Mouse (Mus musculus) forebrain, embryonic 10.5 days (tissue): ENCODE results near the gene Card9. TPM values are rescaled to one million over a fixed set of nuclear protein-coding genes. Genes with fewer than 3 reads are reported as not detected.
"Not testable (repeated sequence)": the region's sequence is repeated elsewhere in the genome, so short reads cannot be mapped to it uniquely, and the experiment has no call there.

Experiments
- DNase-seq: peaks from one replicate; pipeline ENCODE4 v3.0.0-alpha.2; 2017; ENCODE audit warnings: low spot score; ENCODE audit errors: extremely low spot score
- H3K27ac ChIP-seq: fragments of 300-500 bp; sonication (generic); 2 replicates; pipeline ENCODE4 v1.5.1; 2016; ENCODE audit warnings: mild to moderate bottlenecking
- H3K27me3 ChIP-seq: fragments of 300-500 bp; sonication (generic); 2 replicates; pipeline ENCODE4 v1.6.1; 2016; ENCODE audit warnings: mild to moderate bottlenecking; ENCODE audit not compliant: poor library complexity, severe bottlenecking
- H3K36me3 ChIP-seq: fragments of 300-500 bp; sonication (generic); replicated peaks from 2 replicates; pipeline ENCODE4 v1.6.1; 2016; ENCODE audit warnings: mild to moderate bottlenecking, moderate library complexity
- H3K4me1 ChIP-seq: fragments of 300-500 bp; sonication (generic); 2 replicates; pipeline ENCODE4 v1.6.1; 2016
- H3K4me3 ChIP-seq: fragments of 300-500 bp; sonication (generic); 2 replicates; pipeline ENCODE4 v1.5.1; 2016; ENCODE audit warnings: mild to moderate bottlenecking, moderate library complexity
- H3K9me3 ChIP-seq: fragments of 300-500 bp; sonication (generic); 2 replicates; pipeline ENCODE4 v1.6.1; 2016; ENCODE audit warnings: mild to moderate bottlenecking, moderate library complexity
- WGBS: fragments of 180-500 bp; shearing (Covaris S2); methylation state at CpG from one replicate; pipeline ENCODE4 v1.1.7; 2016; 5-methylcytosine and 5-hydroxymethylcytosine counted together
- polyA plus RNA-seq: library from polyadenylated mRNA; unstranded; fragments of >200 nt; fragmentation: Nextera tagmentation; extraction: Ambion mirVana; gene quantifications from 2 replicates; pipeline ENCODE4 v1.2.1, GENCODE M21; 2016

The Card9 gene
- polyA plus RNA-seq, 1 experiment from 2014 or later = 1.2 TPM

GRCm38 (mm10) chr2:26388682-26389153 is 28.0 kb upstream of the Card9 start:
- peaks cover 30% of the 10 kb centered on the region for H3K4me1 ChIP-seq
- peak overlapping the region; percentile 98 for H3K4me3 ChIP-seq
- H3K36me3 ChIP-seq = peaks cover 76% of the 10 kb centered on the region
- H3K27me3 ChIP-seq = no peaks in the 10 kb centered on the region
- peak overlapping the region; percentile 92 for H3K27ac ChIP-seq
- no peaks in the 10 kb centered on the region for H3K9me3 ChIP-seq
- no peak for DNase-seq
- 1% methylated on average over 45 of the region's 45 CpGs for WGBS

- Histone ChIP-seq H3K27ac (no peak overlapping the region), H3K4me3 (peak overlapping the region; percentile 98), H3K4me1 (peaks cover 30% of the 10 kb centered on the region), H3K9me3 (no peaks in the 10 kb centered on the region), H3K36me3 (peaks cover 76% of the 10 kb centered on the region), H3K27me3 (no peaks in the 10 kb centered on the region)
- WGBS = 92% methylated on average over 3 of the region's 3 CpGs
- DNase-seq = no peak
Observed at GRCm38 (mm10) chr2:26387713-26388112, 27.0 kb upstream of the Card9 start.

DNA sequence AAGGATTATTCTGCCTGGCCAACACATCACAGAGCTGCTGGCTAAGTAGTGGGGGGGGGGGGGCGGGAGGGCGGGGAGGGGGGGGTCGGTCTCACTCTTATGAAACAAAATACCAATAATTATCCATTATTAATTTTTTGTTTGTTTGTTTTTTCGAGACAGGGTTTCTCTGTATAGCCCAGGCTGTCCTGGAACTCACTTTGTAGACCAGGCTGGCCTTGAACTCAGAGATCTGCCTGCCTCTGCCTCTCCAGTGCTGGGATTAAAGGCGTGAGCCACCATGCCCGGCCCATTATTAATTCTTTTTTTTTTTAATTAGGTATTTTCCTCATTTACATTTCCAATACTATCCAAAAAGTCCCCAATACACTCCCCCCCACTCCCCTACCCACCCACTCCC is 20.2 kb upstream of the Card9 start:
- Histone ChIP-seq H3K36me3 (peaks cover 72% of the 10 kb centered on the region), H3K4me3 (peak overlapping the region; percentile 78), H3K4me1 (peaks cover 20% of the 10 kb centered on the region), H3K27ac (peak overlapping the region; percentile 78)
- not testable (repeated sequence) for DNase-seq, H3K27me3 ChIP-seq, H3K9me3 ChIP-seq
- 33% methylated on average over 6 of the region's 6 CpGs for WGBS

- Histone ChIP-seq H3K4me3 (peak within 1 kb of the TSS; percentile 78), H3K27me3 (no peaks in the 10 kb centered on the region), H3K4me1 (peaks cover 20% of the 10 kb centered on the region), H3K36me3 (peaks cover 72% of the 10 kb centered on the region), H3K9me3 (no peaks in the 10 kb centered on the region), H3K27ac (peak within 1 kb of the TSS; percentile 78)
- DNase-seq = peak; percentile 84
- under 1% methylated on average over 38 of the region's 38 CpGs for WGBS
Observed at GRCm38 (mm10) chr2:26380131-26380771, 19.5 kb upstream of the Card9 start, which contains the start of gene Snapc4. Gene Snapc4, minus strand, starts transcription at chr2:26380653.

DNA sequence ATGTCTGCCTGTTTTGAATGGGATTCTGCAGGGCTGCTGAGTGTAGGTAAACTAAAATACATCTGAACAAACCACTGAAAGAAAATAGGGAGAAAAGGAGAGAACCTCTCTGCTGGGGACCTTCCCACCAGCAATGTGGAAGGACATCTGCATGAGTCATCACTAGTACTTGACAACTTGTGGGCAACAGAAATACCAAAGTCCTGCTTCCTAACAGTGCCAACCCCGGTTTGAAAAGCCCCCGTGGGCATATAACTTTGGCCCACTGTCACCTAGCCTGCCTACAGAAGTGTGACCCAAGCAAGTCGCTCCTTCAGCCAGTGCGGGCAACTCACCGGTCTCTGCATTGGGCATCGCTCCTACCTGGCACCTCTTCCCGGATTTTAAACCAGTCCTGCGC is 11.7 kb upstream of the Card9 start:
- no peaks in the 10 kb centered on the region for H3K9me3 ChIP-seq
- H3K4me1 ChIP-seq = no peaks in the 10 kb centered on the region
- no peaks in the 10 kb centered on the region for H3K27me3 ChIP-seq
- no peak overlapping the region for H3K4me3 ChIP-seq
- H3K27ac ChIP-seq = no peak overlapping the region
- WGBS = 98% methylated on average over 8 of the region's 8 CpGs
- DNase-seq = no peak
- H3K36me3 ChIP-seq = peaks cover 100% of the 10 kb centered on the region

GRCm38 (mm10) chr2:26368572-26368971 is 7.9 kb upstream of the Card9 start:
- 85% methylated on average over 1 of the region's 1 CpGs for WGBS
- no peak overlapping the region for H3K27ac ChIP-seq
- H3K9me3 ChIP-seq = no peaks in the 10 kb centered on the region
- H3K4me3 ChIP-seq = no peak overlapping the region
- H3K36me3 ChIP-seq = peaks cover 100% of the 10 kb centered on the region
- no peaks in the 10 kb centered on the region for H3K4me1 ChIP-seq
- no peaks in the 10 kb centered on the region for H3K27me3 ChIP-seq
- DNase-seq = no peak

DNA sequence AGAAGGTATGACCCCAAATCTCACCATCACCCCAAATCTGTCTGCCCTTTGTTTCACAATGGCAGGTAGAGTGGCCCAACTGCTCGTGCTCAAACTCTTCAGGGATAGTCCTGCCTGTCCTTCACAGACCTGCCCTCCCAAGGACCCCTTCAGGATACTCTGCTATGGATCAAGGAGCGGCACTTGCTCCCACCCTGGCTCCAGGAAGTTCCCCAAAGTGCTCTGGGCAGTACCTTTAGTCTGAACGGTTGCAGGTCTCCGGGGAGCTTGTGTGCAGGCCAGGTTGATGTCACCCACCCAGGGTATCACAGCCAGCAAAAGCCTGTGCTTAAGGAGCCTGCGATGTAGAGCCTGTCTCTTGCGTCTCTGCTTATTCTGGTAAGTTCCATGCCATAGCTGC is 7.2 kb upstream of the Card9 start:
- DNase-seq = no peak
- Histone ChIP-seq H3K27me3 (no peaks in the 10 kb centered on the region), H3K27ac (no peak overlapping the region), H3K4me3 (no peak overlapping the region), H3K36me3 (peaks cover 100% of the 10 kb centered on the region), H3K9me3 (no peaks in the 10 kb centered on the region), H3K4me1 (no peaks in the 10 kb centered on the region)
- WGBS = 94% methylated on average over 6 of the region's 6 CpGs

GRCm38 (mm10) chr2:26364738-26365465 is 4.2 kb upstream of the Card9 start:
- Histone ChIP-seq H3K27me3 (no peaks in the 10 kb centered on the region), H3K27ac (no peak overlapping the region), H3K36me3 (peaks cover 75% of the 10 kb centered on the region), H3K9me3 (no peaks in the 10 kb centered on the region), H3K4me3 (no peak overlapping the region; the same call in 1 of the 2 replicates), H3K4me1 (no peaks in the 10 kb centered on the region)
- no peak for DNase-seq
- 91% methylated on average over 10 of the region's 10 CpGs for WGBS

DNA sequence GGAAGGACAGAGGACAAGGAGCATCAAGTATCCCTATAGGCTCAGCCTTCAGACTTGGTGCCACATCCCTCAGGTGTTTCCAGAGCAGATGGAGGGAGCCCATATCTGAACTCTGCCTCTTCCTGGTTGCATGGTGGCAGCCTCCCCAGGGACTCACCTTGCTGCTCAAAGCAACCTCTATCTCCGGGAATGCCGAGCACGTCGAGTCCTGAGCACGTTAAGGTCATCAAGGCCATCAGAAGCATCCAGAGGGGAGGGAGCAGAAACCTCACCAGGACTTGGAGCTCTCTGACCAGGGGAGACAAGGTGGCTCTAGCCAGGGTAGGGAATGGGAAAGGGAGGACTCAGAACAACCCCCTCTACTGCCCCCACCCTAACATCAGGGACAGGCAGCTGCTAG is 2.8 kb upstream of the Card9 start:
- peaks cover 61% of the 10 kb centered on the region for H3K36me3 ChIP-seq
- no peaks in the 10 kb centered on the region for H3K4me1 ChIP-seq
- 88% methylated on average over 5 of the region's 5 CpGs for WGBS
- DNase-seq = no peak
- no peaks in the 10 kb centered on the region for H3K9me3 ChIP-seq
- H3K4me3 ChIP-seq = no peak overlapping the region
- no peak overlapping the region for H3K27ac ChIP-seq
- H3K27me3 ChIP-seq = no peaks in the 10 kb centered on the region

- H3K27ac ChIP-seq = no peak overlapping the region
- DNase-seq = no peak
- no peak overlapping the region for H3K4me3 ChIP-seq
- no peaks in the 10 kb centered on the region for H3K27me3 ChIP-seq
- H3K4me1 ChIP-seq = 0 out of 2 replicates have a peak, but pooled peaks cover under 1% of the 10 kb centered on the region
- no peaks in the 10 kb centered on the region for H3K9me3 ChIP-seq
- H3K36me3 ChIP-seq = peaks cover 56% of the 10 kb centered on the region
- WGBS = 79% methylated on average over 5 of the region's 5 CpGs
Observed at GRCm38 (mm10) chr2:26362991-26363390, 2.3 kb upstream of the Card9 start.

- Histone ChIP-seq H3K9me3 (no peaks in the 10 kb centered on the region), H3K4me1 (peaks cover 10% of the 10 kb centered on the region; the same call in 1 of the 2 replicates), H3K27me3 (no peaks in the 10 kb centered on the region), H3K27ac (no peak overlapping the region), H3K4me3 (no peak overlapping the region), H3K36me3 (peaks cover 26% of the 10 kb centered on the region)
- WGBS = 84% methylated on average over 6 of the region's 6 CpGs
- no peak for DNase-seq
Observed at GRCm38 (mm10) chr2:26359983-26360382, 735 bp downstream of the Card9 start.

DNA sequence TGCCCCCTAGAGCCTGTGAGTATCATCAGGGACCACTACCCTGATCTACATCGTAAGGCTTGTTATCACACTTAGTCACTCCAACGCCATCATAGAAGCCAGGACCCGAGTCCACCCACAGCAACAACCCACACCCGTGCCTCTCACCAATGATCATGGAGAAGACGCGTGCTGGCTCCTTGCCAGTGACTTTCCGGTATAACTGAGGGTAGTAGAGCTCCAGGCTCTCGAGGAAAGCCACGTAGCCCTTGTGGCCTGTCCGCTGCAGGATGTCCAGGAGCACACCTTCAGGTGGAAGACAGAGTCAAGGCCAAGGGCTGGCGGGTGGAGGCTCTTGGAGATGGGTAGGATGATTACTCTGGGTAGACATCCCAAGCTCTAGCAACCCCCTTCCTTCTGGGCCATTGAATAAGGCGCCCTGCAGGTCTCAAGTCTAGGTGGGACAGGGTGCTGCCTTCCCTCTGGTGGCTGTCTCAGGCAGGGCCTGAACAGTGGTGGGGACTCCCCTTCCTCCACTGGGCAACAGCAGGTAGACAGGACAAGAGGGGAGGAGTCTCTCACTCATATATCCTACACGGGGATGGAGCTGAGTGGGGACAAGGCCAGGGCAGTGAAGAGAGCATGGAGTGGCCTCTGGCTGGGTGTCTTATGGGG is 1.9 kb downstream of the Card9 start:
- Histone ChIP-seq H3K36me3 (peaks cover 14% of the 10 kb centered on the region), H3K9me3 (no peaks in the 10 kb centered on the region), H3K27ac (no peak overlapping the region), H3K4me1 (peaks cover 10% of the 10 kb centered on the region), H3K4me3 (no peak overlapping the region), H3K27me3 (no peaks in the 10 kb centered on the region)
- WGBS = 92% methylated on average over 13 of the region's 13 CpGs
- DNase-seq = no peak

DNA sequence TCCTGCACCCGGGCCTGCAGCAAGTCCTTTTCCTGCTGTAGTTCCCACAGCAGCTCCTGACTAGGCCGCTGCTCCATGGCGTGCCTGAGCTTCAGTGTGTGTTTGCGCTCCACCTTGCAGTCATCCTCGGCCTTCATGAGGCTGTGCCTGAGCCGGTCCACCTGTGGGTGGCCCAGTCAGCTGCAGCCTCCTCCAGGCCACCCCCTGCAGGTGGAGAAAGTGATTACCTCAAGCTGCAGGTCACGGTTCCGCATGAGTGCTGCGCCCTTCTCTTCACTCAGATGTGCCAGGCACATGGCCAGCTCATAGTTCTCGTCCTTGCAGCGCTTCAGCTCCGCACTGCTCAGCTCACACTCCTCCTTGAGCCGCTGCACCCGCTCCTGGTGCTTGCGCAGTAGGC is 3.2 kb downstream of the Card9 start:
- no peak overlapping the region for H3K27ac ChIP-seq
- DNase-seq = no peak

More for the DNA sequence above, 3.2 kb downstream of the Card9 start:
- 50% methylated on average over 15 of the region's 15 CpGs for whole genome bisulfite sequencing
- Histone ChIP-seq H3K9me3 (no peaks in the 10 kb centered on the region), H3K4me1 (peaks cover 20% of the 10 kb centered on the region), H3K4me3 (no peak overlapping the region), H3K27me3 (no peaks in the 10 kb centered on the region), H3K36me3 (peaks cover under 1% of the 10 kb centered on the region)
